Mouse (Mus musculus): Measurements from ENCODE around the gene Rgs6.

- TF ChIP-seq CTCF (IDR thresholded peaks at IDR 0.05; ENCODE audit: extremely low read depth, insufficient read length, insufficient replicate concordance, low read depth, low read length) (no peak), POLR2A (IDR thresholded peaks at IDR 0.05; ENCODE audit: low read depth, low read length) (no peak)
Measured at GRCm38 (mm10) chr12:83084614-83085013, 496.5 kb downstream of the Rgs6 start.

All from small intestine, adult 2 months (tissue).